Mouse (Mus musculus) monocyte, adult 5-6 weeks (primary cell): ENCODE data around the gene Ankrd11. TPM values are rescaled to one million over a fixed set of nuclear protein-coding genes. Genes with fewer than 3 reads are reported as not detected.

Source experiments
- ATAC-seq: fragments of 153-309, 156-312 bp; replicated peaks from 2 replicates; pipeline ENCODE4 v1.8.0; 2017; ENCODE audit warnings: mild to moderate bottlenecking; ENCODE audit not compliant: low TSS enrichment, insufficient number of reproducible peaks, severe bottlenecking, poor library complexity, low FRiP score
- total RNA-seq: library from RNA; stranded (forward); fragments of 200-1000, 200-491, 200-594 nt; gene quantifications from 3 replicates; pipeline ENCODE4 v1.2.3, GENCODE M21; 2017

Gene Ankrd11
- total RNA-seq, 1 experiment from 2014 or later = 161 TPM

DNA sequence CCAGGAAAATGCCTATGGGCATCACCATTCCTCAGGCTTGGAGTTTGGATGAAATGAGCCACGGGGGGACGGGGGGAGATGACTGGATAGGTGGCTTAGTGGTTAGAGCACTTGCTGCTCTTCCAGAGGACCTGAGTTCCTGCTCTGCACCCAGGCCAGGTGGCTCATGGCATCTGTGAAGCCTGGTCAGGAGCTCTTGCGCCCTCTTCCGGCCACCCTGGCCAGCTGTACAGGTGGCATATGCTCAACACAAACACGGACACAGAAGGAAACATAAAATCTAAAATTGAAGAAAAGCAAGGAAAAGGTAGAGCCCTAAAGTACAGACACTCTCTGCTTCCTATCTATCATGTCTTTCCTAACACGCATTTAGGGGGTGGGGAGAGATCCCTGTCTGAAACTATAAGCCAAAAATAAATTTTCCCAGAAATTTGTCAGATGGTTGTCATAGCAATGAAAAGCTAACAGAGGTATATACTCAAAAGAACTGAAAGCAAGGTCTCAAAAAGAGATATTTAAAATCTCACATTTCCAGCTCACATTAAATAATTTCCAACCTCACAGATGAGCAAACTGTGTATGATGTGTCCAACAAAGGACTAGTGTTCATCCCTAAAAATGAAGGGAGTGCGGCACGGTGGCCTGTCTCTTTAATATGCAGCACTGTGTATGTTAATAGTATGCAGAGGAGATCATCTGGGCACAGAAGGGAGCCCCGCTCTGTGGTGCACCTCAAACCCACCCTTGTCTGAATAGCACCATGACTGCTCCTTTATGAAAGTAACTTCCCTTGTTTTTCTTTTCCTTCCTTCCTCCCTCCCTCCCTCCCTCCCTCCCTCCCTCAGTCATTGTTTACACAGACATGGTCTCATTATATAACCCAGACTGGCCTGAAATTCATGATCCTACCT lies 99.0 kb downstream of the Ankrd11 start:
- ATAC-seq = no peak

DNA sequence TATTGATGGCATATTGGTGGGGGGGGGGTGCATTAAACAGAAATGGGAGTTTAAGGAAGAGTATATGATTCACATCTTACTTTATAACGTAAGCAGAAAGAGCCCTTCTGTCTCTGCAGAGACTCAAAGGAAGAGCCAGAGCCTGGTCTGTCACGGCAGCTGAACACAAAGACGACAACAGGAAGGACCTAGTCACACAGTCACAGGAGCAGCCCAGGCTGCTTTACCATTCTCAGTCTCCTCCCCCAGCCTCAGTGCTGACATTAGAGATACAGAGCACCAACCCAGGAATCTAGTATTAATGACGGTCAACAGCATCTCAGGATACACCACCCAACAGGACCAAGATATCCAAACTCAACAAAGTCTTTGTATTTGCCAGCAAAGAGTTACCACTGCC lies 103.5 kb downstream of the Ankrd11 start:
- no peak for ATAC-seq

DNA sequence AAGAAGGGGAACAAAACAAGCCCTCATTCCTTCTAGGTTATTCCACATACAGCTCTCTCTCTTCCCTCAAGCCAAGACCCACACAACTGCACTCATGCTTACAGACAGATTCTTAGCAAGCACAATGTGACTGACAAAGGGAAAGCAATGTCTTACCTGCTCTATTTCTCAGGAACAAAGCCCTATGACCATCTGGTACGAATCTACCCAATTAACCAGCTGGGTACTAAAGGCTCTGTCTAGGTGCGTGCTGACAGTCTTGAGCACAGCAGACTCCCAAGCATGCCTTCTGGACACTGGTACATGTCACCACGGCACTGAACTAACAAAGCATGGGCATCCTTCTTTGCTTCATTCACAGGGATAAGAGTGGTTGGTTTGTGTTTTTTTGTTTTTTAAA lies 103.9 kb downstream of the Ankrd11 start:
- ATAC-seq = no peak

DNA sequence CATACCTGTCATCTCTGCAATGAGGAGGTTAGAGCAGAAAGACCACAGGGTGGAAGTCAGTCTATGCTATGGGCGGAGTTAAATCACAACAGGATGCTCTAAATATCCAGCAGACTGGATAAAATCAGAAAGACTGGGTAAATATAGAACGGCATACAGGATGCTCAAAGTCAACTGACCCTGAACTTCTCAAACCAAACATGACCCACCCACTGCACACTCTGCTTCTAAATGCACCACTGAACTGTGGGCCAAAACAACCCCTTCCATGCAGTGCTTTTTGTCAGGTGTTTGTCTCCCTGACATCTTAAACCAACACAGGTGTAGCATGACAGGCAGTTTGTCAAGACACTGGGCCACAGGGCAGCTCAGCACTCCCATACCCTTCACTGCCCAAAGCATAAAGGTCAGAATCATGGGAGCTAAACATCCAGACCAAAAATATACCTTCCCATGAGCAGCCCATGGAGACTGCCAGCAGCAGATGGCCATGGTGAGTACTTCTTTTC lies 104.5 kb downstream of the Ankrd11 start:
- peak; percentile 16; the same call in 1 of the 2 replicates for ATAC-seq

DNA sequence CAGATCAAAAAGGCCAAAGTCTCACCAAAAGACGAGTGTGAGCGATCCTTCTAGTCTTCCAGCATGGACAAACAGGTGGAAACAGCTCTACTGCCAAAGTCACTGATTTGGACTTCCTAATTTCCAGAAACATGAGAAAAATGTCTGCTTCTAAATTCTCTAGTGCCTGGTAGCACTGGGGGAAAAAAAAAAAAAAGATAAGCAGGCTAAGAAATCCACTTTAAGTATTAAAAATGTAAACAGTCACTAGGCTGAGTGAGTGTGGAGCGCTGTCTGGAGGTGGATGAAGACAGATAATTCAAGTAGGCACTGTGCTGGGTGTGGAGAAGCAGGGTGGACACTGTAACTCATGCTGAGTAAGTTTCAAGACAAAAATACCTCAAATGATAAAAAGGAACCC lies 106.2 kb downstream of the Ankrd11 start:
- ATAC-seq = no peak

DNA sequence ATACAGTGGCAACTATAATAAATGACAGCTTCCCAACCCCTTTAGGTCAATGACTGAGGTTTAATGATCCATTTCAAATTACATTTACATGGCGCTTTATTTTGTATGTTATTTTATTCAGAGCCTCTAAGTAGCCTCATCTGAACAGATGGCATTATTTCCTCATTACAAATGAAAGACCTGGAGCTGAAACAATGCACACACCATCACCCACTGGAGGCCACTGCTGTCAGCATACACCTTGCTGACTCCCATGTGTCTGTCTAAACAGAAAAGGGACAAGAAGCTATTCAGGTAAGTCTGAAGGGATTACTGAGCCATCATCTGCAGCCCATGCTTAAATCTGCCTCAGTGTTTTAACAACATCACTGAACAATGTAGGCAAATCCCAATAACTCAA lies 107.0 kb downstream of the Ankrd11 start:
- no peak for ATAC-seq

DNA sequence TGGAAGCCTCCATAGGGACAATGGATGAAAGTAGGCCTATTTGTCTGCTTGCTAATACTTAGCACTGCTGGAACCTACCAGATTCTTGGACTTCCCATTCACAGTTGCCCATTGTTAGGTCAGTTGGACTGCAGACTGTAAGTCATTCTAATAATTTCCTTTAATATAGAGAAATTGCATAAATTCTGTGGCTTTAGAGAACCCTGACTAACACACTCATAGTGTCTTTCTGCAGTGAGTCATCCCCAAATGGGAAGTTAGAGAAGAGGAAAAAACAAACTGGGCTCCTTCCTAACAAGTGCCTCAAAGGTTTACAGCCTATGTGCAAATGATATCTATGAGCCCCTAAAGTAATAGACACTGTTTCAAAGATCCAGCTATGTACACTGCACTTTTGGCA lies 108.1 kb downstream of the Ankrd11 start:
- peak; percentile 70 for ATAC-seq

DNA sequence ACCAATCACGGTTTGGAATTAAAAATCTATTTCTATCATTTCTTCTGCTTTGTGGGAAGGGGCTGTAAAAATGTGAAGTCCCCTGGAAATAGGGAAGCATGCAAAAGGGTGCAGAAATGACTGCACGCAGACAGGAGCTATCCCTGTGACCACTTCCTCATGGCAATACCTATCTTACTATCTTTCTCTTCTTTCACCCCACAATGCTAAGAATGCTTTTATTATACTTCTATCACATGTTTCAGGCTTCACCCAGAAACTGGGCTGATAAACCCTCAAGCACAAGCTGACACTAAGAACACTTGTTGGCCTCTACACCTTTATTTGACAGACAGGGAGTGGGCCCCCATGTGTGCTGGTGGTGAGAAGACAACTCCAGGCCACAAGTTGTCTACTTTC lies 109.5 kb downstream of the Ankrd11 start:
- ATAC-seq = no peak

DNA sequence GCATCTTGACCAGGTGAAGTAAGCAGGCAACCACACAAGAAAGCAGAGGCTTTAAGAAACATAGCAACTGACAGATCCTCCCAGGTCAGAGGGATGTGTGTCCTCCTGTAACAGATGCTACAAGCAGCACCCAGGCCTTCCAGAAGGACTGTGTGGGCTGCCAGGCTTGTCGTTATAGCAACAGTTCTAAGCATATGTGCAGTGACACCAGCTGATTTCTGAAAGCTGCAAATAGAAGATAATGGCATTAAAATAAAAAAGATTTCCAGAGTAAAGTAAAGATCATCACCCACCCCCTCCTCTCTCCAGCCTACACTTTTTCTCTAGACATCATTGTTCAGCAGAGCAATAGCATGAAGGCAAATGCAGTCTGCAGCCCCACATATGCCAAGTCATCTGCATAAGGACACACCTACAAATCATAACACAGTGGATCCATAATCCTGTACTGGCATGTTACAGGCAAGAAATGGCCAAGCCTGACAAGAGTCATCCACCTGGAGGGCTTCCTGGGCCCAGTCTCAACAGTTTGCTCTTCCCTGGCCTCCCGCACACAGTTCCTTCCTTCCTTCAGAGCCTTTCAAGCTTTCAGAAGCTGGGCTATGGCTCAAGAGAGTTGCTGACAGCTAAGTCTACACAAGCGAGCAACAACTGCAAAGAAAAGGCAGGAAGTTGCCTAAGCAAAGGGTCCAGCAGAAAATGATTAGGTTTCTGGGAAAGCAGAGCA lies 110.1 kb downstream of the Ankrd11 start:
- no peak for ATAC-seq

DNA sequence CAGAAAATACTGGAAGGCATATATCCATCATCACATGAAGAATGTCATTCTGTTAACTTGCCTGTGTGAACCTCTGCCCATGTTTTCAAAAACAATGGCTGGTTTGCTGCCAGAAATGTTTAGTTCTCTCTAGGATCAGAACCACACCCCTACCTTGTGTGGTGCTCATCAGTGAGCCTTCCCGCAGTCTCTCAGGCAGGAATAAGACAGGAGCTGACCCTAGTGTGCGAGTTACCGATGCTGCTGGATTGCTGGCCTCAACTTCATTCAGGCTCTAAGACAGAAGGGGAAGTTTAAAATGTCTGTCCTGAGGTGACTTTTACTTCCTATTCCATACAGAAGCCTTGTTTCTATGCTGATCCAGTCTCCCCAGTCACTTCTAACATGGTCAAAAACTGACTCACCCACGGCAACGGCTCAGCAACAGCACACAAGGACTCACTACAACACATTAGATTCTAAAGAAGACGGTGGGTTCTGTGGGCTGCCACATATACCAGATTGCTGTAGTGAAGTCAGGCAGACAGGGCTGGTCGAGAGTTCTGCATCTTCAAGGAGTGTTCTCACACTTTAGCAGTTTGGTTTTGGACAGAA lies 113.3 kb downstream of the Ankrd11 start:
- ATAC-seq = peak; percentile 57

DNA sequence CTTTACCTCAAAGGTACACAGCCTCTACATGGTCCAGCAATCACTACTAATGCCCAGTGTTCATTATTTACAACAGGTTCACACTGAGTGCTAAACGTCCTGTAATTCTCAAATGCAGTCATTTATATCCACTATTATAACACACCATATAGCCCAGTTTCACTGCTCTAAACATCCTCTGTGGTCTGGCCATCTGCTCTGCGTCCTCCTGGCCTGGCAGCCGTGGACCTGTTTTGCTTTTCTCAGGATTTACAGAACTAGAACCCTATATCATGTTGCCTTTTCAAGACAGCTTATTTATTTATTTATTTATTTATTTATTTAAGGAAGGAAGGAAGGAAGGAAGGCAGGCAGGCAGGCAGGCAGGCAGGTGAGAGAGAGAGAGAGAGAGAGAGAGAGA lies 114.2 kb downstream of the Ankrd11 start:
- no peak for ATAC-seq

DNA sequence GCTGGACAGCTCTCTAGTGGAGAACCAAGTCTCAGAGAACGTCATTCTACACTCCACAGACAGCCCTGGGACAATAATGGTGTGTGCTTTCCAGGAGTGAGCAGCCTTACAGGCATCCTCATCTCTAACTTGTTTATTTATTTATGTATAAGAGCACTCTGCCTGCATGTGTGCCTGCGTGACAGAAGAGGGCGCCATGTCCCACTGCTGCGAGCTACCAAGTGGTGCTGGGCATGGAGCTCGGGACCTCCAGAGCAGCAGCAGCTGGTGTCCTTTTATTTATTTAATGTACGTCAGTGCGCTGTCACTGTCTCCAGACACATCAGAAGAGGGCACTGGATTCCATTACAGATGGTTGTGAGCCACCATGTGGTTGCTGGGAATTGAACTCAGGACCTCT lies 115.3 kb downstream of the Ankrd11 start:
- no peak for ATAC-seq

DNA sequence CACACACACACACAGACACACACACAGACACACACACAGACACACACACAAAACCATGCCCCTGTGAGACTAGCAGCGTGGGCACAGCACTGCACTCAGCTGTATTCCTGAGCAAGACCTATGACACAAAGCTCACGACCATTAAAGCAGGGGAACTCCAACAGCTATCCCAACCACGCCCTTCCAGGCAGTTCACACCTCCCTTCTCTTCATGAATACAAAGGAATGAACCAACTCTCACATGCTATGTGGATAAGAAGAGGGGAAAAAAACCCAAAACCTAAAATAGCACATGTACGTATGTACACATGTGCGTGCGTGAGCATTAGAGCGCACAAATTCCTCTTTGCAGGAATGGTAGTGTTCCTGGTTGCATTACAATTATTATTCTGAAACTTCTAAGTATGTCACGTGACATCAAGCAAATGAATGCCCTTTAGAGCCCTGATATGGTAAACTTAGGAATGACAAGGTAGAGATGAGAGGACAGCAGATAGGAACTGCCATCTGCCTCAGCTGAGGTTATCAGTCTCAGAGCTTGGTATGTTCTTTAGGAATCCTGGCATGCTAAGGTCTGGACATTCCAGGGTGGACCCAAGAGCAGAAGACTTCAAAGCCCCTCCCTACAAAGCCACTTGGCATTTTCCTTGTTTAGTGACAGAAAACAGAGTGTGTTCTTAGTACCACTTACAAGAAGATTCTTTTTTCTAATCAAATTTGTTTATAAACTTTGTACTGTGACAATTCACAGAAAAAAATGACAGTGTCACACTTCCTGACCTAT lies 115.9 kb downstream of the Ankrd11 start:
- no peak for ATAC-seq

DNA sequence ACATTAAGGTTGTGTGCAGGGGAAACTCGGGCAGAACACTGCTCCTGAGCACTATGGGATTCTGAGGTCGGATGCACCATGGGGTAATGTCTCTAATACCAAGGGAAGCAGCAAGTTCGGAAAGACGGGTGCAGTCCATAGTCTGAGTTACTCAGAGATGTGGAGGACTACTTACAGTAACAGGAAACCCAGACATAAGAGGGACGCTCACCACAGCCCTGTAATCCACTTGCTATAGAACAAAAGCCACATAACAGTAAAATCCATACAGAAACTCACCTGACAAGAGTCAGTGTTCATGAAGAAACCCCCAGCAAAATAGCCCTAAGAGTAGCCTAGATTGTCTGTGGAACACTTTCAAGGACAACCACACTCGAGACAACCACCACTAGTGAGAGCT lies 118.0 kb downstream of the Ankrd11 start:
- no peak for ATAC-seq

DNA sequence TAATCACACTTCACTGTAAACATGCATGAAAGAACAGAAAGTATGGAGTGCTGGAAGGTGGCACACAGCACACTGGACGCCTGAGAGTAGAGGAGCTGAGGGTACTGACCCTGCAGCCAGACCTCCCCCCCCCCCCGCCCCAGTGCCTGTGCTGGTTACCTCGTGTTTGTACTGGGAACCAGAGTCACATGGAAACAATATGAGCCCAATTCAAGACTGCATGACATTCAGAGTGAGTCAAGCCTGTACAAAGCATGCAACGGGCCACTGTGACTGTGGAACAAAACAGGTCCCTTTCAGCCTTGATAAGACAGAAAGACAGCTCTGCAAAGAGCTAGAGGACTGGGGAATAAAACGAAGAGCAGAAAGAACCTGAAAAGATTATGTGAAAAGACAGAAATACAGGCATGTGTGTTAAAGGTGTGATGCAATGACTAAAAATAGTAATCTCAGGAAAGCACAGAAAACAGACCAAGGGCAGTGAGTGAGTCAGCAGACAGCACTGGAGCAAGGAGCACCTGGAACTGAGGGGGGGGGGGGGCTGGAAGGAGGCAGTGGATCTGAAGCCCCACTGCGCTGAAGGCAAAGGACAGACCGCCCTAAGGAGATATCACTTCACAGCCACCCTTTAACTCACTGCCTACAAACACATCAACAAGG lies 118.5 kb downstream of the Ankrd11 start:
- no peak for ATAC-seq

DNA sequence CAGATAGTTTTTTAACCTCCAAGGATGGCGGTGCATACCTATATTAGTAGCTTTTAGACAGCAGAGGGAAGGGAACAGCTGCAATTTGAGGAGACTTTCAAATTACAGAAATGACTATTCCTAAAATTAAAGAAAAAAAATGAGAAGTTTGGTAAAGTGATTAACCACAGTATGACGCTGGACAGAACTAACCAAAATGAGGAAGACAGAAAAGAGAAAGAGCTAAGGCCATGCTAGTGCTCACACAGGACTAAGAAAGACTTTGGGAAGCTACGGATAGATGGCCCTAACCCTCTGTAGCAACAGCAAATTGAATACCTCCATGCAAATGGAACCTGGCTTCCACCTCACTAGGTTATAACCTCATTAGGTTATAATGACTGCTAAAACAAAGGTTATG lies 119.1 kb downstream of the Ankrd11 start:
- peak; percentile 82 for ATAC-seq

DNA sequence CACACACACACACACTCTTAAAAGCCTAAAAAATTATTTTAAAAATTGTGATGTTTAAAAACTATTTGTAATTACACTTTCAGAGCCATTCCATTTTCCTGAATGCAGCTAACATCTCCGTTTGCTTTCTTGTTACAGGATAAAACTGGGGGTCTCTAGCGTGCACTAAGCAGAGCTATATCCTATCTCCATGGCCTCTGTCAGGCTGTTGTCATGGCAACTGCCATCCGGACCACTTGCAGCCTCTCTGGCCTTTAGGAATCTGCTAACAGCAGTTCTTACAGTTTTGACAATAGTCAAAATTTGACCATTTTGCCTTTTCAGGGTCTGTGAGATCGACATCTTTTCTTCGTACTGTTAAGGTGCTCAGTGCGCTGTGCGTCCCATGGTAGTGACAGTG lies 121.2 kb downstream of the Ankrd11 start:
- no peak for ATAC-seq

DNA sequence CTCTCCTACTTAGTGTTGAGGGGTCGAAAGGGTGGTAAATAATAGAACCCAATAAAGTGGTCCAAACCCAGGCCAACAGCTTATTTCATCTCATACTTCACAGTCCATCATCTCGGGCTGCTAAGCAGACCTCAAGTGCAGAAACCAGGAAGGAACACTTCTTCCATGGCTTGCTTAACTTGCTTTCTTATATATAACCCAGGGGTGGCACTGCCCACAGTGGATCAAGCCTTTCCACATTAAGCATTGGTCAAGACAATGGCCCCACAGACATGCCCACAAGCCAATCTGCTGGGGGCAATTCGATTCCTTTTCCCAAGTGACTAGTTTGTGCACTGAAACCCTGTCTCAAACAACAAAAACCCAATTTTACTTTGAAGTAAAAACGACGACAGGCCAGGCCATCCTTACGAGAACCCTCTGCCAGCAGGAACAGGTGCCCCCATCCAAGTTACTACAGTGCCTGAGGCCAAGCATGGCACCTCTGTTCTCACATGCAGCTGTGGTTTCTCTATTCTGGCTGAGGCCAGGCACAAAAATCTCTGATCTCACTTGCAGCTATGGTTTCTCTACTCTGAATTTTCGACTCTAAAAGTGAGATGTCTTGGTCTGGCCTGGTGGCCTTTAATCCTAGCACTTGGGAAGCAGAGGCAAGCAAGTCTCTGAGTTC lies 123.5 kb downstream of the Ankrd11 start:
- no peak for ATAC-seq
